Mouse (Mus musculus) adrenal gland, adult 18-20 months (tissue): ENCODE results near the gene Commd1. TPM values are rescaled to one million over a fixed set of nuclear protein-coding genes. Genes with fewer than 3 reads are reported as not detected.

ENCODE experiments used
- DNase-seq, 2 experiments: peaks; one replicate each; pipeline ENCODE4 v3.0.0; 2021 to 2022; ENCODE audit warnings: low spot score in 2 of 2
- total RNA-seq, 2 experiments: library from RNA; stranded (reverse); gene quantifications; 1 replicate in 1 of 2; 2 replicates in 1 of 2; pipeline ENCODE4 v1.2.3; 2021

Gene Commd1
- total RNA-seq, 2 experiments from 2014 or later, result 93.8 to 103 TPM

DNA sequence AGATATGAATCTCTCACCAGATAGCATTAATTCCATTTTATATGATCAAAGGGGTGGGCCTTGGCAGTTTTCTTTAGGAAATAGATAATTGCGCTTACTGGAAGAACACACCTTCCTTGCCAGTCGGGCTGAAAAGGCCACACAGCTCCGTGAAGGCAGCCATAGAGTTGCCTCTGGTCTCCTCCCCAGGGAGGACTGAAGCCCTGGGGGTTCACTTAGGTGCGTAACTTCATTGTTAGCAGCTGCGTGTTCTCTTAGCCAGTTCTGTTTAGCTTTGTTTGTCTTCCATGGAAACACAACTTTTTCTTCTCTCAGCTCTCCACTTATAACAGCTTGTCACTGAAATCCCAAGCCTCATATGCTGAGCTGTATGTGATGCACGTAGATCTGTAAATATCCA is 89.7 kb downstream of the Commd1 start:
- no peak for DNase-seq

DNA sequence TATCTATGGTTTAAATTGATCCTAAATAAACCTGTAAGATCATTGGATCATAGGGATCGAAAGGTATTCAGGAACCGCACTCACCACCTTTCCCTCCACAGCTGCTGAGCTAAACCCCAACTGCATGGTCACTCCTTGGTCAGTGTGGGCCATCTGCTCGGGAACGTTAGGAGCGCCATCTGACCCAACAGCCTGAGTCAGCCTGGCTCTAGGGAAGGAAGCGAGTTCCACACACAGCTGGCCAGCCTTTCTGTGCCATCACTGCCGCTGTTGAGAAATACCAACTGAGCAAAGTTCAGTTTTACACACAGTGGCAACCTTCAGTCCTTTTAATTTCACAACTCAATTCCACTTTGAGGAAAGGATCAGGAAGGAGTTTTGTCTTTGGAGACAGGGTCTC is 90.3 kb downstream of the Commd1 start:
- no peak for DNase-seq

DNA sequence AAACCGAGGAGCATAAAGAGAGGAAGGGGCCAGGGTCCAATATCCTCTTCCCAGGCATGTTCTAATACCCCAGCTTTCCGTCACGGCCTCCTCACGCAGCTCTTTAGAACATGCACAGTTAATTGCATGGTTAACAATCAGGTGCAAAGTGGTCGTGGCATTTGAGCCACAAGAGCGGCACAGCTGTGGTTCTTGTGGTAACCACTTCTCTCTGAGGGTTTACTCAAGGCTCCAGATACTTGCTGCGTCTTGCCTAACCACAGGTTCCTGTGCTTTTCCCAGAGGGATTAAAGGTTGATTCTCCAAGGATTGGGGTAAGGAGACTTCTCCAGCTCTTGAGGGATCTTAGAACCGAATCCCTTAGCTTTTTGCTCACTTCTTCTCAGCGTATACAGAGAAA is 90.9 kb downstream of the Commd1 start:
- no peak for DNase-seq

DNA sequence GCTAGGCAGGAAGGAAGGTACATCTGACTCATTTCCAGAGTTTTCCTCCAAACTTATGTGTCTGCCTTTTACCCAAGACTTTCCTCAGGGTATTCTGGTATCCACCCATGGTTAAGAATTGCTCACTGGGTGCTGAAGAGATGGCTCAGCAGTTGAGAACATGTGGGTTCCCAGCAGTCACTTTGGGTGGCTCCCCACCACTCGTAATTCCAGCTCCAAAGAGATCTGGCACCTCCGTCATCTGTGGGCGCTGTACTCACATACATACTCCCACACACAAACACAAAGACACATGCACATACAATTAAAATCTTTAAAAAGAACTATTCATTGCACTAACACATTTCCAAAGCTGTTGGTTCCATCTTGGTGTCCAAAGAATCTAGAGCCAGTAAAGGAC is 93.0 kb downstream of the Commd1 start:
- DNase-seq, result no peak

DNA sequence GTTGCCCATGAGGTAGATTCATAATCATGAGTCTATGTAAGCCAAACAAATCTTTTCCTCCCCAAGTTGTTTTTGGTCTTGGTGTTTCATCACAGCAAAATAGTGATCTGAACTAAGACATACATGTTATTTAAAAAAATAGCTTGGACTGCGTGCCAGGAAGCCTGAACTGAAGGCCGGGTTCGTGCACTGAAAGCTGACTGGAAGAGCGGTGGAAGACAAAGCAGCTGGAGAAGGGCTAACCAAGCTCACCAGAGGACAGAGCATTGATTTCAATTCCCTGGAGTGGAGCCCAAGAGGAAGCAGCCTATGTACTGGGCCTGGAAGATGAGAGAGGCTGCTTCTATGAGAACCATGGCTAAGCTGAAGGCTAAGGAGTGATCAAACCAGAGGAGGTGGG is 95.2 kb downstream of the Commd1 start:
- DNase-seq, result no peak

DNA sequence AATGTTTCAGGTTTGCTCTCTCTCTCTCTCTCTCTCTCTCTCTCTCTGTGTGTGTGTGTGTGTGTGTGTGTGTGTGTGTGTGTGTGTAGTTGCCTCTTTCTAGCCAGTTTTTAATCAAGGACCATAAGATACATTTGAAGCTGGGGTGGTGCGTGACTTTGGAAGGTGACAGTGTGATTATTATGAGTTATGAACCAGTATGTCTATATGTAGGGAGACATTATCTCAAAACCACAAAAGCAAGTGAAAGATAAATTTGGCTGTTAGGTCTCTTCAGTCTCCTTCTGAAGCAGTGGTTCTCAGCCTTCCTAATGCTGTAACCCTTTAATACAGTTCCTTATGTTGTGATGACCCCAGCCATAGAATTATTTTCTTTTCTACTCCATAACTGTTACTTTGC is 96.8 kb downstream of the Commd1 start:
- no peak for DNase-seq

DNA sequence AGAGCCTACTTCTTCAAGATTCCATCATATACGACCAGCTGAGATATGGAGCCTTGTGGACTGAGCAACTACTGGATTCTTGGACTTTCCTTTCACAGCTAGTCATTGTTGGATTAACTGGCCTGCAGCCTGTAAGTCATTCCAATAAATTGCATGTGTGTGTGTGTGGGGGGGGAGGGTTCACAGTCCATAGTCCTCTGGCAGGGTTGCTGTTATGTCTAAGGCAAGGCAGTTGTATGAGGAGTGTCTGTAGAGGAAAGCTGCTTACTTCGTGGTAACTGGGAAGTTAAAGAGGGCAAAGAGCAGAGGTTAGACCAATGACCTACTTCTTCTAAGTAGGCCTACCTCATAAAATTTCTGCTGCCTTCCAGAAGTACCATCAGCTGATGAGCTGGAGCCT is 98.5 kb downstream of the Commd1 start:
- no peak for DNase-seq

DNA sequence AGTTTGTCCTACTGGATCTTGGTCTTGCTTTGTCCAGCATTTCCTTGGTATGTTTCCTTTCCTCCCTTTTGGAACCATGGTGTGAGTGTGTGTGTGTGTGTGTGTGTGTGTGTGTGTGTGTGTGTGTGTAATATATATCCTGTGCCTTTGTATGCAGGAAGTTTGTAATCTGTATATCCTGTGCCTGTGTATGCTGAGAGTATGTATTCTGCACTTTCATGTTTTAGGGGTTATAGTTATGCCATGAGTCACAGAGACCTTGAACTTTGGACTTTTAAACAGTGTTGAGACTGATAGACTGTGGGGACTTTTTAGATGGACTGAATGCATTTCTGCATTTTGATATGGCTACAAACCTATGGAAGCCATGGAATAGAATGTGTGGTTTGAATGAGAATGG is 99.3 kb downstream of the Commd1 start:
- no peak for DNase-seq

DNA sequence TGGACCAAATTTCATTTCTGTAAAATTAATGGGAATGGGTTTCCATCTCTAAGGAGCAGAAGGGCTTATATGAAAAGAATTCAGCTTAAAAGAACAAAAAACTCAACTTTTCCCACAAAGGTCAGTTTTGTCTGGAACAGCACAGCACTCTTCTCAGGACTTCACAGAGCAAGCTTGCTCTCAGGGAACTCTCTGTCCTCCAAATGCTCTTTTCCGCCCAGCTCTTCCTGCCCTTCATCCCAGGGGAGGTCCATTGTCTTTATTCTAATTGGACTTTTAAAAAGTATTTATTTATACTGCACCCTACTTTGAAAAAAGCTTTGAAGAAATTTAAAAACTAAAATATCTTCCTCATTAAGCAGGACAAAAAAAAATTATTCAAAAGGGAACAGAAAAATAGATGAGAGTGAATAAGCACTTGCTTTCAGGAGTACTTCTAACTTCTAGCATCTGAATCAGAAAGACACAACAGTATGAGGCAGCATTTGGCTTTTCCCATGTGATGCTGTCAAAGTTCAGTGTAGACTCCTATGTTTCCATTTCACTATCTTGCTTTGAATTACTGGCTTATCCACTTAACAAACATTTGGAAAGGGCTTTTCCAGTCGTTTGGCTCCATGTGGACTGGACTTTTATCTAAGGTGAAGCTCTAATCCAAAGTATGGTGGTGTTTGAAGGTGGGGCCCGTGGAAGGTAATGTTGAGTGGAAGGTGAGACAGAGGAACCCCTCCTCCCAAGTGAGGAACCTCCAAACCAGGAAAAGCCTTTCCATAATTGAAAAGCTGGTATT is 101.6 kb downstream of the Commd1 start:
- no peak for DNase-seq

DNA sequence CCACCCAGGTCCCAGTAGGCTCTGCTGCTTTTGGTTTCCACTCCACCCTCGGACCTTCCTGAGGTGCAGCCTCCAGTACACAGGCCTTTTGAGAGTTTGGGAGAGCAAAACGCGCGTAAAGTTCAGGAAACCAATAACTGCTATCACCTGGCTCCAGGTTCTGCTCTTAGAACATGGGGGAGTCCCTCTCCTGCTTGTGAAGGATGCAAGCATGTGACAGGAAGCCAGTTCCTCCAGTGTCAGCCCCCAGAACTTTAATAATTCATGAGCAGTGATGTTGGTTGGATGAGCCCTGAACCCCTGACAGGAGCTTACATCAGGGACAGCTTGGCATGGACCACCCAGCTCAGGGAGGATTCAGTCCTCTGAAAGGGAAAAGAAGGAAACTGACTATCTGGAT is 102.5 kb downstream of the Commd1 start:
- DNase-seq, result no peak

DNA sequence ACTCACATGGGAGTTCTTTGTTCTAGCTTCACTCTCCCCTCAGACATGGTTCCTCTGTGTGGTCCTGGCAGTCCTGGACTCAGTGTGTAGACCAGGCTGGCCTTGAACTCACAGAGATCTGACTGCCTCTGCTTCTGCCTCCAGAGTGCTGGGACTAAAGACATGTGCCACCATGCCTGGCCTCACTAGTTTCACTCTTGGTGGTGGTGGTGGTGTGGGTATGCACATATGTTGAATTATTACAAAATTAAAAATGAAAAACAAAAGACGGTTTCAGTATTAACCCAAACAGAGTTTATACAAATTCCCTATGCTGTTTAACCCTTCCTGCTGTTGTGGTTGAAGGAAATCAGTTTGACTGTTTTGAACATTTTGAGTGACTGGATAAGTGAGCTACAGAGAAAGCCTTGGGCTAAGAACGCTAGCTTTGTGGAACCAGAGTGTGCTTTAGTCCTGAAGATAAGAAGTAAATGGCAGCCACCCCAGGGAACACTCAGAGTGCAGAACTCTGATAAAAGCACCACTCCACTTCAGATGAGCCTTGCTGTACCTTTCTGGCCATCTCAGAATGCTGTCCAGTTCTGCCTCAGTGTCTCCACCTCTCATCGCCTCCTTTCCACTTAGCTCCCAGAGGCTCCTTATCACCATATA is 105.4 kb downstream of the Commd1 start:
- DNase-seq, result no peak

DNA sequence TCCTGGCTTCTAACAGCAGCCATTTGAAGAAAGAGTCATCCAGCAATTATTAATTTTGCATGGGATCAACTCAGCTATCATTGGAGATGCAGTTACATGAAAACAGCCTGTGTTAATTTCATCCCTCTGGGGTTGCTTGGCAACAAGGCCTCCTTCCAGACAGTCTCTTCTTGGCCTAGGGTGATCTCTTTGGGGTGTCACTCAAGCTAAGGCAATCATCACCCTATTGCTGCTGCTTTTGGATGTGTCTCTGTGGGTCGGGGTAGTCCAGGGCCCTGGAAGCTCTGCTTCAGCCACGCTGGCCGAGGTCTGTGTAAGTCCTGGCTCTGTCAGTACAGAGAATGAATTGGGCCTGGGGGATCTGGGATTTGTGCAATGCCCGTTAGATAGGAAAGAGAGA is 106.9 kb downstream of the Commd1 start:
- DNase-seq, result no peak

DNA sequence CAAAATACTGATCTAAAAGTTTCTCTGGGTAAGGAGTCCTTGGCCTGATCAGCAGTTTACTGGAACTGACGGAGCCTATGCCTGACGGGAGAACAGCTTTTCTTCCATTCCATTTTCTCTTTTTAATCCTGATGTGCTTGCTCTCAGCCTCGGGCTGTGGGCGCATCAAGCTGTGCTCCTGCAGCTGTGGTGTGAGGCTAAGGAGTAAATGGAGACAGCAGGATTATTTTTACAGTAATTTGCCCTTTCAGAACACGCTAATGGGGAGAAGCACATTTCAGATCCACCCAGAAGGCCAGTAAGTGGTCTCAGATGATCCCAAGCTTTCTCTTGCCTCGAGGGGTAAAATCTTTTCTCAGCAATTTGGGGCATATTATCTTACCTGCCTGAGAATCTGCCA is 107.4 kb downstream of the Commd1 start:
- DNase-seq, result no peak

DNA sequence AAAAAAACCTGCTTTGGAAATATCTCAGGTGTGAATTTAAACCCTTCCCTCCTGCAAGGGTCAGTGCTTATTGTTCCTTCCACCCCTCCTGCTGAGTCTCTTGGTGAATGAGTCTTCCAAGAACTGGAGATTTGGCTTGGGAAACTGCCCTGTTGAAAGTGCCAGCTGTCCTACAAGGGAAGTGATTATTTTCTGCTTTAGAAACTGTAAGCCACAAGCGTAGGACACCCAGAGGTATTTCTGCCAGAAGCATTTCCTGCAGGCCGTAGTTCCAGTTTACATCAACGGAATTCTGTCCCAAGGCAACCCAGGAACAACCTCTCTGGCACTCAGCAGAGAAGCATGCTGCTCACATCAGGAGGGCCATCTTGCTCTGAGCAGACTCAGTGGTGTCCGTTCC is 108.8 kb downstream of the Commd1 start:
- DNase-seq, result no peak

DNA sequence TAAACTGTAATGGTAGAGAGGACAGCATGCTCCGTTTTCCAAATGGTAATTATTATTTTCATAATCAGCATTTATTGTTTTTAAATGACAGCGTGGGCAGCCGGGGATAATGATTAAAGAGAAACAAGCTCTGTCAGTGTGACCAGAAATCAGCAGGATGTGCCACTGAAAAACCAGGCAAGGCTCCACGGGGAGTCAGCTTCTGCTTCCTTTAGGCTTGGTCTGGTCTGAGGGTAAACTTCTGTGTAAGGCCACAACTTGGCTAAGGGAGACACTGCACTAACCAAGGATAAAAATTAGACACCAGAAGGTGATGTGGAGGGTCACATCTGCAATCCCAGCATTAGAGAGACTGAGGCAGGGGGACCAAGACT is 109.9 kb downstream of the Commd1 start:
- DNase-seq, result no peak

DNA sequence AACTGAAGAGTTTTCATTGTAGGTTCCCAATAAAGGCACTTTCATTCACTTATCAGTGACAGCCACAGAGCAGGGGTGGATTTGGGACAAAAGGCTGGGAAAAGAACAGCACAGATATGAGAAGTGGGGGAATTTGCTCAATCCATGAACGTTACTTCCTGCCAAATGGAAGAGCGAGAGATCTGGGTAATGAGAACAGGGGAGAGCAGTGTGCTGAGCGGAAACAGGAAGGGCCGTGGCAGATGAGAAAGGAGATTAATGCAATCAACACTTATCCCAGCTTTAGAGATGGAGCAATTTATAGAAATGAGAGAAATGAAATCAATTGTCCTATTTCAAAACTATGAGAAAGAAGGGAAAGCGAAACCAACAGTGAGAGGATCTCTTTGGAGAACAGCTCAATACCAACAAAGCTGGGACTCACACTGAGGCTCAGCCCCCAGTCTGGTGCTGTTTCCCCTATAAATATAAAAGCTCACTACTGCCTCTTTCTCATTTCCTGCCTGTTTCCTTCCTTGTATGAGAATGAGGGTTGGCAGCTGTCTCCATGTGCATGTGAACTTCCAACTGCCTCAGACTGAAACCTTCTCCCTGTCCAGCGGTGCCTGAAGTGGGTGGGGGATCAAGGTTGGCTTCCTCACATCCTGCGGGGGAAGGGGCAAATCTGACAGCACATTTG is 110.4 kb downstream of the Commd1 start:
- no peak for DNase-seq

DNA sequence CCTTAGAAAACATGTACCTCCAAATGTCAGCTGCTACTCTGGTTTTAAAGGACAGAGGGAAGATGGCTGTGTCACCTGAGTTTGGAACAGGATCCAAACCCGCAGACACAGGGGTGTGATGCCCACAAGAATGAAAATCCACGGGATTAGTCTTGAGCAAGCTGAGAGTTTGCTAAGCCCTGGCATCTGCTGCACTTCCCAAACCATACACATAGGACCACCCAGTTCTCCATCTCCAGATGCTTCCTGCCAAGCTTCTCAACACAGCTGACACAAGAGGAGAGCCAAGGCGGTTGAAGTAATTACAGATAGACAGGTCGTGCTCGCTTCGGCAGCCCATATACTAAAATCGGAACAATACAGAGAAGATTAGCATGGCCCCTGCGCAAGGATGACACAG is 113.6 kb downstream of the Commd1 start:
- no peak for DNase-seq

DNA sequence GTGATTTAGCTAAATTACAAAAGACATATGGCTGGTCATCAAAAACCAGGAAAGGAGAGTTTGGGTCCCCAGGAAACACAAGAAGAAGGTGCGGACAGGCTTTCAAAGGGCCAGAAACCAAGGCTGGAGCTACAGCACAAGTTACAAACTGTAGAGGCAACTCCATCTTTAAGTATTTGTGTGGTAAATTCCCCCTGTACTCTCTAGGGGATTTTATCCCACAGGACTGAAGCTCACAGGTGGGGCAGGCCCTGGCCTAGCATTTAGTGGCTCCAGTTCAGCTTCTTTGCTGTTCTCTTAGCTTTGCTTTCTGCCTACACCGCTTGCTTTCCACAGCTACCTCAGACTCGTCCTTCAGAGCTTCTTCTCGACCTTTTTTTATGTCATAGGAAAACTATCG is 114.5 kb downstream of the Commd1 start:
- no peak for DNase-seq

DNA sequence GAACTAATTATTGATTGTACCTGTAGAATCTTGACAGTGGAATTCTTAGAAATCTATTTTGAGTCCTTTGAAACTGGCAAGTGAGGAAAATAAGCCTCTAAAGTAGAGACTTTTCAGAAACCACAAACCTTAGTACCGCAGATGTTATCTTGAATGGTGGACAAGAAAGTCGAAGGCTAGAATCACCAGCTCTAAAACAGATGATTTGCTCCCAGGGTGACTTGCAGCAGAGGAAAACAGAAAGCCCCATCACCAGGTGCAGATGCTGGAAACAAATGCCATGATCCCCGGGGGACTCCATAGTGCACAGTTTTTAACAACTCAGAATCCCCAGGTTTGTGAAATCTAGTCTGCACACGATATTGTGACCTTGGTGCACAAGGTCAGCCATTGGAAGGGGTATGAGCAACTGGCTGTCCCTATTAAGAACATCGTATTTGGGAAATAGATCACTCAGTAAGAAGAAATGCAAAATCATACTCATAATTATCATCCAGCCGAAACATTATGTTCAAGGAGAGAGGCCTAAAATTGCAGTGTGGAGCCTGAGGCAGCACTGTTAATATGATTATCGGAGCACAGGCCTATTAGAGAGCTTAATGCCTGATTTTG is 116.4 kb downstream of the Commd1 start:
- no peak for DNase-seq

DNA sequence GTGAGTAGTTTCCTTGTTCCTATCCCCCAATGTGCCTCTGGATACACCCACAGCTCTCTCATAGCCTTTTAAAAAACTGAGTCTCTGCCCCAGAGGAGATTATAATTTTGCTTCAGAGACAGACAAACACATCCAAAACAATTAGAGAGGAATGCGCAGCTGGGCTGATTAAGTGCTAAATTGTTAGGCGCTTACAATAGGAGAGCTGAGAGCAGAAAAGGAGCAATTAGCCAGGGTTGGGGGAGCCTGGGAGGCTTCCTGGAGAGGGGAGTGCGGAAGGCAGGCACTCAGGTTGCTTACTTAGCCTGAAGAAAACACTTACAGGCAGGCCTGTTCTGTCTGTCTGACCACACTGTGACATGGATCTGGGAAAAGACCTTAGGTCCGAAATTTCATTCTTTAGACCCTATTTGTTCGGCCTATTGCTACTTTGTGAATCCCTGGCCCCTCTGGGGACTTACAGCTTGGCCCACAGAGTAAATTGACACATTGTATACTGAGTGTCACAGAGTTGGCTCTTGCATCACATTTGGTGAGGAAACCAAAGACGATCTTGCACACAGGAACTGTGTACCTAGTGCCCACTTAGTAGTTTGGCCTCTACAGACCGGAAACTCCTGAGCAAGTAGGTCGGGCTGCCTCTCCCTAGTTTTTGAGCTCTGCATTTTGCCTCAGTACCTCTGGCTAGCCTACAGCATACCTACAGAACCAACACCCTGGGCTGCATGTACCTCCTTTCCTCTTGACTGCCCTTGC is 117.7 kb downstream of the Commd1 start:
- DNase-seq, result no peak

DNA sequence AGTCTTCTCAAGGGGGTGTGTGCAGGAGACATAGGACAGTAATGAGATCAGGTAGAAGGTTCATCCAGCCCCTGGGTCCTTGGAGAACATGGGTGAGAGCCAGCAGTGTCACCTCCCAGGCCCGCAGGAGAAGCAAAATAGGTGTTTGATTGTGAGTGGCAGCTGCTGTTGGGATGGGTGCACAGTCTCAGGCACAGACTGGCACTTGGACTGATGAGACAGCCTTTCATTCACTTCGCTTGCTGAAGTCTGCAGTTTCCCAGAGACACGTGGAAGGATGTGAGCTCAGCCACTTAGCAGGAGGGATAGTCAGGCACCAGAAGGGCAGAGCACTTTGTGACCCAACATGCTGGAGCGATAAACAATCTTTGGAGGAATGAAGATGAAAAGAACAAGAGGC is 118.6 kb downstream of the Commd1 start:
- no peak for DNase-seq
